Mouse (Mus musculus) frontal cortex, postnatal 36 days (tissue): ENCODE measurements around the gene Cdh22.

Experiments
- DNase-seq, 2 experiments: peaks; one replicate each; pipeline ENCODE4 v3.0.0; 2022; ENCODE audit warnings: low spot score in 2 of 2

Cdh22 gene

DNA sequence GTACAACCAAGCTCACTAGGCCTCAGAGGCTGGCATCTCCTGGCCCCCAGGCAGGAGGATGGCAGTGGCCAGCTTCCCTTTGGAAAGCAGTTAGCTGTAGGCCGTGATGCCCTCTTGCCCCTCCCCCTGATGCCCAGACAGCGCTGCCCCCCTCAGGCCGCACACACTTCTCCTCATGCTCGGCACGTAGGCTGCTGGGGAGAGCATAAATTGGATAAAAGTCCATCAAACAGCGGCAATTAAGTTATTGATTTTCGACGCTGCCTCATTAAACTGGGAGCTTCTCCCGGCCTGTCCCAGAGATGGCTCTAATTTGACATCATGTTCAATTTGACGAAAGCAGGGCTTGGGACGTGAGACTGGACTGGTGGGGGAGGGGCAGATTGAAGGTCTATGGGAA lies 76.8 kb downstream of the Cdh22 start:
- no peak for DNase-seq

DNA sequence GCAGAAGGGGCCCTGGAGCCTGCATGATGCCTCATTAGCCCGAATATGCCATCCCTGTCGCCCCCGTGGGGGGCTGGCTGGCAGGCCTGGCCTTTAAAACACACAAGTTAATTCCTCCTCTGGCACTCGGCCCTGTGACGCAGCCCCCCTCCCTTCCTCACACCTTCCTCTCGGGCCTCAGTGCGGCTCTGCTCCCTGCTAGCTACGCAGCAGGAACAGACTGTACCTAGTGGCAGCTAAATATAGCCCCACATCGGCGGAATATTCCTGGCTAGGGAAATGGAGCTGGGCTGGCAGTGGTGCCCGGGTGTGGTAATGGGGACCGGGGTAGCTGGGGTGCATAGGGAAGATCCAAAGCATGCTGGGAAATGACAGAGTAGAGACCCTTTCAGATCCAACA lies 81.6 kb downstream of the Cdh22 start:
- peak; percentile 55 to 81 for DNase-seq

GRCm38 (mm10) chr2:165149741-165150140 lies 84.9 kb downstream of the Cdh22 start:
- DNase-seq, result no peak

DNA sequence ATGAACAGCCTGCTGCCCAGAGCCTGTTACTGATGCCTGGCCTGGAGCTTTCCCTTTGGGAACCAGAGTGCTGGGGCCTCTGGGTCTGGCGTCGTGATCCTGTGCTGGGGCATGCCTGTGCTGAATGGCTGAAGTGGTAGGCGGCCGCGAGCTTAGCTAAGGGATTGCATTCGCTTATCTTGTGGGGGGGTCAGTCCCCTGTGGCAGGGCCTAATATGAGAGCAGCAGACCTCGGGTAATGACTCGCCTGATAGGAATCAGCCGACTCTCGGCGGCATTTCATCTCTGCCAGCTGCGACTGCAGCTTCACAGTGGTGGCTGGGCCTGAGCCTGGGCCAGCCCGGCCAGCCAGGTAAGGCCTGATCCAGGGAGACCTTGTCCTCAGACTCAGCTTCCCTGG lies 88.8 kb downstream of the Cdh22 start:
- DNase-seq, result no peak

GRCm38 (mm10) chr2:165143487-165143886 lies 91.2 kb downstream of the Cdh22 start:
- DNase-seq, result no peak

DNA sequence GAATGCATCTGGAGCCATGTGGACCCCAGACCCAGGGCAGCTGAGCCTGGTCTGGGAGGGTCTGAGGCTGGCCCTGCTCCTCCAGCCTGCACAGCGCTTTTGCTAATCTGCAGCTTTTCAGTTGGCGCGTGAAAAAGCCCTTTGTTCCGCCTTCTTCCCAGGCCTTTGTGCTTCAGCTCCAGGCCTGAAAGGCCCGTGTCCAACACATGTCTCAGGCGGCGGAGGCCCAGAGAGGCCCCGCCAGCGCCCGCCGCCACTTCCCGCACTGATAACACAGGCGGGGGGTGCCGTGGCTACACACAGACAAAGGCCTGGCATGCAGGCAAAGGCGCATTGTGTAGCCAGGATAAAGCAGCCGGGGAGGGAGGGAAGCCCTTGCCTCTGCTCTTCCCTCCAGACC lies 98.6 kb downstream of the Cdh22 start:
- DNase-seq, result no peak

- no peak for DNase-seq
Observed at GRCm38 (mm10) chr2:165133566-165133965, 101.1 kb downstream of the Cdh22 start.

DNA sequence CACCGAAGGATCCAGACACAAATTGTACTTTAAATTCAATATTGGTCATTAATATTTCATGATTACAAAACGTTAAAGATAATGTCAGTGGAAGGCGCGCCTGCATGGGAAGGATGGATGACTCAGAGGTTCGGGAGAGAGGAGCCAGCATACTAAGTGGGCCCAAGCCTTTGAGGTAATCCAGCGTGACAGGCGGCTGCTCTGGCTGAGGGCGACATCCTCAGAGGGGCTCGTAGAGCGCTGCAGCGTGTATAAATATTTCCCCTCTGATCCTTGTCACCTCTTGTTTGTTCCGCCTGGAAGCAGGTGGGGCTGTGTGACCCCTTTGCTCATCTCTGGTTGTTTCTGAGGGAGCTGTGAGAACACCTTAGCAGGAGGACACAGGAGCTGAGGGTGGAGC lies 103.2 kb downstream of the Cdh22 start:
- no peak for DNase-seq

DNA sequence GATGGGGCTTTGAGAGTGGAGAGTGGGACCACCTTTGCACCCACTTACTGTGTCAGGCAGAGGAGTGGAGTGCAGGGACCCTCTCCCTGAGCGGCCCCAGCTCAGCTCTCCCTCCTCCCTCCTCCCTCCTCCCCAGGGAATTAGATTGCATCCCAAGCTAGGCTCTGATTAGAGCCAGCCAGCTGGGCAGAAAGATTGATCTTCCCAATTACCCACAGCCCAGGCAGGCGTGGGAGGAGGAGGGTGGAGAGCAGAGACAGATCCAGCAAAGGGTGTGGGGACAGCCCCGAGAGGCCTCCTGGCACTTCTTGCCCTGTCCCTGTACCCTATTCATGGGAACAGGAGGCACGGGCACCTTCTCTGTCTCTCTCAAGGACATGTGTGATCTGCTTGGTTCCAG lies 105.5 kb downstream of the Cdh22 start:
- DNase-seq, result no peak

DNA sequence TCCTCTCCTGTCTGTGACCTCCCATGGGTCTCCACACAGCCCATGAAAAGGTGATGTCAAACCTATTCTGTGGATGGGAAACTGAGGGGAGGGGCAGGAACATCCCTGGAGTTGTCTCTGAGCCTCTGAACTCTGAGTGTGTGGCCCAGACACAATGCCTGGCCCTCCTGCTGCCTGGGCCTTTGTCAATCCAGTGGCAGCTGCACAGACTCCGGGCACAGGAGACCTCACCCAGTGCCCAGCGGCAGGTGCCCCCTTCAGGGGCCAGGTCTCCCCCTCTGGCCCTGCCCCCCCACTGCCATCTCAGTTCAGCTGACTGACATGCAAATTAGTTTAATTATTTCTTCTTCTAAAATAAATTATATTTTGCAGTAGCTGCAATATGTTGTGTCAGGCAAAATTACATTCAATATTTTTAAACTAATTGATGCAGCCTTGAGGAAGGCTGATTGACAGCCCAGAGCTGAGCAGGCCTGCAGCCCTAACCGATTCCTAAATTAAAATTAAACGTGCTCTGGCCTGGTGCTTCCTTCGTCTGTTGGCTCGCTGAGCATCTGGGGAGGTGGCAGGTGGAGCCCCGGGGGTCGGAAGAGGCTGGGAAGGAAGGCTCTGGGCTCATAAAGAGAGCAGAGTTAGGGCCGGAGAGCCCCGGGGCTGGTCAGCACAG lies 107.6 kb downstream of the Cdh22 start:
- DNase-seq, result no peak

GRCm38 (mm10) chr2:165121206-165121840 lies 113.3 kb downstream of the Cdh22 start:
- peak in 1 of 2 experiments; percentile 53 for DNase-seq

DNA sequence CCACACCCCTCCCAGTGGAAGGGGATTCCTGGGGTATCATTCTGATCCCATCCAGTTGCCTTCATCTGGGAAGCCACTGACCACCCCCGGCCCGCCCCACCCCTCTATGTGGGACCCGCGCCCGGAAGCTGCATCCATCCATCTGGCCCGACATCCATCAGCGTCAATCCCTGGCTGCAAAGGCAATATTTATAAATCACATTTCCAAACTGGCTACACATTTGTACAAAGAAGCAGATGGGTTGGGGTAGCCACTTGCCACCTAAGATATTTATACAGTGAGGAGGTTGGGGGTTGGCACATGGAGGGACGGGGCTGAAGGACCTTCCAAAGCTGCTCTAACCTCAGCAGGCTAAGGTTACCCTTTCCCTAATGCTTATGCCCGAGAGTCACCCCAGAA lies 113.9 kb downstream of the Cdh22 start:
- no peak for DNase-seq

DNA sequence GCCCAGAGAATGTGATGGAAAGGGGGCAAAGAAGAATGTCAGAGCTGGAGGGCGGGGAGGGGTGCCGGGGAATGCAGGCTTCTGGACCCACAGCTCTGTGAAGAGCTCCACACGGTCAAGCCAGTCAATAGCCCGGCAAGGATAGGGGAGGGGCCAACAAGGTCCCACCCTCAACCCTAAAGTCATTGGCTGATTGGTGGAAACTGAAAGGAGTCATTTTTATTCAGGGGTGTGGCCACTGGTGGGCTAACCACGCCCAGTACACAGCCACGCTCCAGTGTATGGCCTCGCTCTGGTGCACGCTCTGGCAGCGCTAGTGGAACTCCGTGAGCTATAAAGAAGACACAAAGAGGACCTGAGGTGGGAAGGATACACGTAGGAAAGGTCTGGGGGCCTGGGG lies 120.9 kb downstream of the Cdh22 start:
- DNase-seq, result no peak

DNA sequence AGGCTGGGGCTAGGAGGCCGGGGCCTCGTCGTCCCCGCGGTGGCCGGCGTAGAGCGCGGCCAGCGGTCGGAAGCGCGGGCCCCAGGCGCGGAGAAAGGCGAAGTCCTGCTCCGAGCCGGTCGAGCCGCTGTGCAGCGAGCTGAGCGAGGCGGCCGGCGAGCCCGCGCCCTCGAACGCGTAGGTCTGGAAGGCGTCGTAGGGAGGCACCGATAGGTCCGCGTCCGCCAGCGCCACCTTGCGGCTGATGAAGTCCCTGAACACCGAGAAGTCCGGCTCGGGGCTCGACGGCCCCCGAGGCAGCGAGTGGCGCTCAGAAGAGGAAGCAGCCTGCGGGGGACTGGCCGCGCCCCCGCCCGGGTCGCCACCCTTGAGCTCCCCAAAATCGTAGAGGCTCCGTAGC lies 122.5 kb downstream of the Cdh22 start:
- DNase-seq, result peak; percentile 55 to 61

GRCm38 (mm10) chr2:165106585-165106984 lies 128.1 kb downstream of the Cdh22 start:
- no peak for DNase-seq

GRCm38 (mm10) chr2:165105513-165106079 lies 129.1 kb downstream of the Cdh22 start:
- no peak for DNase-seq

- no peak for DNase-seq
Observed at GRCm38 (mm10) chr2:165102920-165103319, 131.7 kb downstream of the Cdh22 start.

DNA sequence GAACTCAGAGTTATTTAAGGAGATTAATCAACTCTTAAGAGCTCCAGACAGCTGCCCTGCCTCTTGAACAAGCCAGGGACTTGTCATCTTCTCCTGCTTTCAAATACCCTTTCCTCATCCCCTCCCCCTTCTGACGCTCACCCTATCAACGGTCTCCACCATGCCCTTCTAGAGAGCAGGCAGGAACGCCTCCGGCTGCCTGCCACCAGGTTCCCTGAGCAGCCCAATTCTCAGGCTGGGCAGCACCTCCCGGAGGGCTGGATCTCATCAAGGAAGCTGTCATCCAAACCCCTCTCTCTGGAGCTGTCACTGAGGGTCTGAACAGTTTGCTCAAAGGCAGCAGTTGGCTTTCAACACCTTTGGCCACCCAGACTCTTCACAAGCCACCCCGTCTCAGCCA lies 133.9 kb downstream of the Cdh22 start:
- DNase-seq, result no peak

- no peak for DNase-seq
Observed at GRCm38 (mm10) chr2:165098861-165099260, 135.8 kb downstream of the Cdh22 start.

DNA sequence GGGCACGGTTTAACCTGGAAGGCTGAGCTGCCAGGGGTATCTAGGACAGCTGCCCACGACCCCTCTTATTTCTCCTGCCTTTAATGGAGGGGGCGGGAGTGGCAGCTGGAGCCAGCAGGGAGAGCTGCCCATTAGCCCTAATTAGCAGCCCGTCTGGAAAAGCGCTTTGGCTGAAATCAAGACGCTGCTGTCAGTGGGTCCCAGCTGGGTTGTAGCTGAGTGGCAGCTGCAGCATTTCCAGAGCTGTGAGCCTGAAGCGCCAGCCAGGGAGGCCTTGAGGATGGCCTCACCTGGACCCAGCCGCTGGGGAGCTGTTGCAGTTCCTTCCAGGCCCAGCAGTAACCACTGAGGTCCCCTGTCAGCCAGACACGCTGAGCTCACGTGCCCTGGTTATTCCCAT lies 138.3 kb downstream of the Cdh22 start:
- no peak for DNase-seq

GRCm38 (mm10) chr2:165092393-165092792 lies 142.3 kb downstream of the Cdh22 start:
- DNase-seq, result no peak

- no peak for DNase-seq
Observed at GRCm38 (mm10) chr2:165091433-165091965, 143.2 kb downstream of the Cdh22 start.

GRCm38 (mm10) chr2:165090650-165091049 lies 144.0 kb downstream of the Cdh22 start, which contains the start of gene 1700025C18Rik:
Gene 1700025C18Rik (minus strand): TSS chr2:165090750.
- no peak for DNase-seq
